Mouse (Mus musculus) skeletal muscle tissue, adult 2 months (tissue): Measurements from ENCODE around the gene Crtc1.

Experiments
- DNase-seq: peaks from one replicate; pipeline ENCODE4 v3.0.0-alpha.2; 2012; ENCODE audit warnings: low read depth, low spot score

Crtc1 gene

DNA sequence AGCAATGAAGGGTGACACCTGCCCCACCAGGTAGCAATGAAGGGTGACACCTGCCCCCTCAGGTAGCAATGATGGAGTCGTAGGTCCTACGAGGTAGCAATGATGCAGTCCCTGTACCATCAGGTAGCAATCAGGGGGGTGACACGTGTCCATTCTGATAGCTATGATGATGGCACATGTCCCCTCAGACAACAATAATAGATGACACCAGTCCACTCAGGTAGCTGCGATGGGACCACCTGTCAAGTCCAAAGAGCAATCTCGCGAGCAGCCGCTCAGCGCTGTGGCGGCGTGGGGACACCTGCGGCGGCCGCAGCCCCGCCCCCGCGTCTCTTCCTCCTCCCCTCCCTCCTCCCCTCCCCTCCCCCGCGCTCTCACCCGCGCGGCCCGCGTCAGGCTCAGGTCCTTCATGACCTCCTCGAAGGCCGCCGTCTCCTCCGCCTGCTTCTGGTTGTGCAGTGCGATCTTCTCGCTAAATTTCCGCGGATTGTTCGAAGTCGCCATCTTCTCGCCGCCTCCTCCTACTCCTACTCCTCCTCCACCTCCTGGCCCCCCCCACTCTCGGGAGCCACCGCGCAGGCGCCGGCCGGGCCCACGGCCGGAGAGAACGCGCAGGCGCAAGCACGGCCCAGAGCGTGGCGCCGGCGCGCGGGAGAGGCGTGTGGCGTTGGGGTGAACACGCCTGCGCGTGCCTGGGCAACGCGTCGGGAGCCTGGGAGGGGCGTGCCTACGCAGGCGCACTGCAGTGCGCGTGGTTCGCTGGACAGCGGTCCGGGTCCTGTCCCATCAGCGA, at the start of gene Crtc1:
TSS of gene Crtc1 (minus strand) at position 525 of the 793 bp plus-strand sequence.
- peak; percentile 97 for DNase-seq

DNA sequence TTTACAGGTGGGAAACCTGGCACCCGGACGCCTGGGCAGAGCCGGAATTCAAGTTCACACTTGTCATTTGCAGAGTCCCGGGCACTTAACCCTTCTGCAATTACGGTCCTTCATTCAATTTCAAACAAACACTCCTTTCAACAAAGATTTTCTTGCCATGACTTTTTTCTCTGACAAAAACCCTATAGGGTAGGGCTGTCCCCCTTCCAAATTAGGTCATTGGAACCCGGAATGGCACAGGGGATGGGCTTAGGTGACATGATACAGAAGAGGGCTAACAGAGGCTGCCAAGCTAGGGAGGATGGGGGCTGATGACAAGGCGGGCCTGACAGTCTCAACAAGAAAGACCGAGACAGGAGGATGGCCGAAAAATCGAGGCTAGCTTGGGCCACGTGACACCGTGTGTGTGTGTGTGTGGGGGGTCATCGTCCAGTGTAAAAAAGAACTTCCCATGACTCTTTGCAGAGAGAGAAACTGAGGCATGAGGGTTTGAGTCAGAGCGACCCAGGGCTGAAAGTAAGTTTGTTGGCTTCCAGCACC, 49.6 kb upstream of the Crtc1 start:
- no peak for DNase-seq

DNA sequence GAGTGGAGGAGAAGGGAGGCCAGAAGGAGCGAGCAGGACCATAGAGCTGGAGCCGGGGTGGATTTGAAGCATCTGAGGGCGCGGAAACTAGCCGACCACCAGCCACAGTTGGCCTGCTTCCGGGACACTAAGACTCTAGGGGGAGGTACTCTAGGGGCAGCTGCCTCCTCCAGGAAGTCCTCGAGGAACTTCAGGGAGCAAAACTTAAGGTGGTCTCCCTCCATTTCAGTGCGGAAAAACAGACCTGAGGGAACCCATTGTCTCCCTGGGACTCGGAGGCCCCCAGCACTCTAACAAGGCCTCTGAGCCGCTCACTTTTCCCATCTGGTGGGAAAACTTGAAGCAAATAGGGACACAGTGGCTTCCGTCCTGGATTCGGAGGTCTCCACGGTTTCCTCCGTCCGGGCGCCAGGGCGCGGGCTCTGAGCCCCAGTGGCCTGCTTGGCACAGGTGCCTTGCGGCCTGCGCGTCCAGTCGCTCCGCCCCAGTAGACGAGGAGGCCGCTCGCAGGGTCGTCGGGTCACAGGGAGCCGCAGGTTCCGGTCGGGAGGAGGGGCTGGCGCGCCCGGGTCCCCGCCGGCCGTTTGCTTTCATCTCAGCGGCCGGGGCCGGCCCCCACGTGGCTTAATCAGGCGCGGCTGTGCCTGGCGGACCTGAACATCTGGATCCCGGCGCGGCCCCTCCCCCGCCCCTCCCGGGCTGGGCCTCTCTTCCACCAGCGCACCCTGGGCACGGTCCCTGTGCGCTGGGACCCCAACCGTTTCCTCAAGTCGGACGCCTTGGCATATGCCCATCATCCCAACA, 48.8 kb upstream of the Crtc1 start:
- no peak for DNase-seq

DNA sequence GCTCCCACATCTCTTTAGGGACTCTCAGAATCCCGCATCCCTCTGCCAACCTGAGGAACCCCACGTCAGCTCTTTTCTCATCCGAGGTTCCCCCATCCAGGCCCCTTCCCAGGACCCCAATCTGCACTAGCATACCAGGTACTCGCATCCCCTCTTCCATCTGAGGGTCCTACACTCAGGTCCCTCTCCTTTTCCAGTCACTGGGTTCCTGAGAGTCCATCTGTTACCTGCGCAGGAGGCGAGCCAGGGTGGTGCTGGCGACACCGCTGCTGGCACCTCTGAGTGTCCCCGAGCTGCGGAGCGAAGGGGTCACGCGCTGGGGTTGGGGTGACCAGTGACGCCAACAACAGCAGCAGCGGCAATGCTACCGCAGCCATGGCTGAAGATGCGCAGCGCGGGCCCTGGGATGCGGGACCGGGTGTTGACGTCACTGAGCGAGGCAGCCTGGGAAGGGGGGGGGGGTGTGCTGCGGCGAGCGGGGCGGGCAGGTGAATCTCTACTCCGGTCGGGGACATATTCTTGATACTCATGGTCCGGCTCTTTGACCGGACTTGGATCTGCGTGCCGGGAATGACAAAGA, 47.7 kb upstream of the Crtc1 start, which contains the start of gene Tmem59l:
TSS of gene Tmem59l (minus strand) at position 418 of the 580 bp plus-strand sequence.
- DNase-seq: no peak

DNA sequence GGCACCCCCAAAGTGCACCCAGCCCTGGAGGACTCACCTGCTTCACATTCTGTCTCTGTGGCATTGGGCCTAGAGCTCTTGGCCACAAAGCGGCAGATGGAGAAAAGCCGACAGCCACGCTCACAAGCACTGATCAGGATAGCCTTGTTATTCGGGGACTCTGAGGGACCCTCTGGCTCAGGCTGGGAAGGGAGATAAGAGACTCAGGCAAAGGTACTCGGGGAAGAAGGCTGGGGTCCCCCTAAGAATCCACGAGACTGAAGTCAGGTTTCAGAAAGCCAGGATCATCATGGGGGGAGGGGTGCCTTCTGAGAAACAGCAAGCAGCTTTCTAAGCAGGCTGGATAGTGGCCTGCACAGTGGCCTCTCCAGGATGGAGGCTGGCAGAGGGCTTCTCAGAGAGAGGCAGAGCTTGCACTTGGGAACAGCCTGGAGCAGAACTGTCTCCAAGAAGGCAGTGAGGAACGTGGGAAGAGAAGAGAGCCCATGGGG, 46.9 kb upstream of the Crtc1 start:
- no peak for DNase-seq

DNA sequence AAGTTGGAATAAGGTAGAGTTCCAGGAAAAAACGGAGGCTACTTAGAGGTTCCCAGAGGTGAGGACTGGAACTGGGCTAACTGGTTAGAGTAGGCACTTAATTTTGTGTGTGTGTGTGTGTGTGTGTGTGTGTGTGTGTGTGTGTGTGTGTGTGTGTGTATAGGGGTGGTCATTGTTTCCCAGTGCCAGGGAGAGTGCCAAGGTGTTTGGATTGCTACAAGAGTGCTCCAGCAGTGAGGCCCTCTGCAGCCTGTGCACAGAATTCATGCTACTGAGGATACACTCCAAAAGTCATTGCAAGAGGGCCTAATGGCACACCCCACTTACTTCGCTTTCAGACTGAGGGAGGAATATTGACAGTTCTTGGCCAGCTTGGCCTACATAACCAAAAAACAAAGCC, 43.6 kb upstream of the Crtc1 start:
- DNase-seq: no peak

DNA sequence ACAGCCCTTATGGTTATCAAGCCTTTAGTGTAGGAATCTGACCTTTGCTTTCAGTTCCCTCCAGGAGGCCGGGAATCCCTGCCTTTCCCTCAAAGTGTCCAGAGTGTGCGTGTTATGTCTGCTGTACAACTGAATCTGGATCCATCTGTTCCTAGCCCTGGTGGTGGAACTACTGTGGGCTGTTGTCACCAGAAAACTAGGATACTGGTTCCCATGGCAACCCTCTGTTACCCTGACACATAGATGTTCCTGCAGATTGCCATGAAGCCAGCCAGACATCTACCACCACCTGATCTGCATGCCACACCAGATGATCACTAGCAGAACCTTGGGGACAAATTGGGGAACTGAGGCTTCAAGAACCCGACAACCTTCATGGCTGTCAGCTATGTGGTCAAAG, 42.5 kb upstream of the Crtc1 start:
- DNase-seq: no peak

DNA sequence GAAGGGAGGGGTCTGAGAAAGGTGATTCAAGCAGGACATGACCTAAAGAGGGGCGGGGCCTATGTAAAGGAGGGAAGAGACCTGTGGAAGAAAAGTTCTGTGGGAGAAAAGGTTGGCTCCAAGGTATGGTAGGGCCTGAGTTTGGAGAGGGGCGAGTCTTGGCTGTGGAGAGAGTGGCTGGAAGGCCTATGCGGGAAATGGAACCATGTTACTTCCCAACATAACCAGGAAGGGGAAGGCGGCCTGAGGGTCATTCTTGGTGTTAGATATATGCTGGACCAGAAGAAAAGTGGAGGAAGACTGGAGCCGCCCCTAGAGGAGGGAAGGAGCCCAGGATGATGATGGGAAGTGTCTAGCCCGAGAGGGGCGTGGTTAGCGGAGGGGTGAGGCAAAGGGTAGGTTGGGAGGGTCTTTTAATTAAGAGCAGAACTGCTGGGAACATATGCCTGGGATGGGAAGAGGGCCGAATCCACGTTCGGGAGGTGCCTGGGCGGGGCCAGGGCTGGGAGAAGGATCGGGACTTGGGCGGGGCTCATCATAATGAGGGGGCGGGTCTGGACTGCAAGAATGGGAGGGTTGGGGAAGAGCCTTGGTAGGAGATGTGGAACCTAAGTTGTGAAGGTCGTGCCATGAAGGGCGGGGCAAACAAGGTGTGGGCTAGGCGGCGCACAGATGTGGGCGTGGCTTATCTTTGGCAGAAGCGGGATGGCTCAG, 38.0 kb upstream of the Crtc1 start:
- DNase-seq: no peak

DNA sequence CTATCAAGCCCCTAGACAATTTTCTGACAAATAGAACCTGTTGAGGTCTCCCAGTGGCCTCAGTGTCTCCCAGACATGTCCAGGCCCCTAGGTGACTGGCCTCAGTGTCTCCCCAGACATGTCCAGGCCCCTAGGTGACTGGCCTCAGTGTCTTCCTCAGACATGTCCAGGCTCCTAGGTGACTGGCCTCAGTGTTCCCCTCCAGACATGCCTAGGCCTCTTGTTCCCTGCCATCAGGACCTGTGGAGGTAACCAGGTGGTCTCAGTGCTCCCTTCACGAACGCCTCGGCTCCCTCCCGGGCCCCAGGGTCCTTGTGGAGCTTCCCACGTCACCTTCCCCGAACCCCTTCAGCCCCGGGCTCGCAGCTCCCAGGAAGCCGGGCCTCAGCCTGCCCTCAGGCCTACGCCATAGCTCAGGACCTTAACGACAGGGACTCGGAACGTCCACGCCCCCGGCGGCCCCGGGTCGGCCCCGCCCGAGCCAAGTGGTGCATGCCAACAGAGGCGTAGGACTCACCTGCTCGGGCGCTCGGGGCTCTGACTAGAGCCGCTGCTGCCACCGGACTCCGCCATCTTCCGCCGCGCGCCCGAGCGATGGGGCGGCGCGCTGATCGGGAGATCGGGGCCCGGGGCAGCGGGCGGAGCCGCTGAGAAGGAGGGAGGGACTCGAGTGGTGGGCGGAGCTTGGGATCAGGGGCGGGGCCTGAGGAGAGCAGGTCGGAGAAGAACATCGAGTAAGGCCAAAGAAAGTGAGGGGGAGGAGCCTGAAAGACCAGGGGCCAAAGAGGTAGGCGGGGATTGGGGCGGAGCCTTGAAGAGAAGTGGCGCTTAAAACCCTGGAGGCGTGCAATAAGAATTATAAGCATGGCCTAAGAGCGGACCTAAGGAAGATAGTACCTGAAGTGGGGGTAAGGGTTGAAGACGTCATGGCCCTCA, 37.2 kb upstream of the Crtc1 start, which contains the start of gene Klhl26:
TSS of gene Klhl26 (minus strand) at position 636 of the 936 bp plus-strand sequence.
- DNase-seq: peak; percentile 91

DNA sequence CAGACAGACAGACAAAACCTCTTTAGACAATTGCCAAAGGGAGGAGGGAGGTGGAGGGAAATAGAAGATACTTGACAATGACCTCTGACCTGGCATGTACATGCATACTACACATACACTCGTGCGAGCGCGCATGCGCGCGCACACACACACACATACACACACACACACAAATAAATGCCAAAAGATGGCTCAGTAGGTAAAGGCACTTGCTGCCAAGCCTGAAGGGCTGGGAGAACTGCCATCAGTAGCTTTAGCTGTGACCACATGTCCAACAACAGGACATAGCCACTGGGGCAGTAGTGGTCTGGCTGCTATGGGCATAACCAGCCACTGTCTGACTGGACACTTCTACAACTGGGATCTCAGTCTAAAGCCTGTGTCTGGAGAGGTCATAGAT, 32.5 kb upstream of the Crtc1 start:
- DNase-seq: no peak

DNA sequence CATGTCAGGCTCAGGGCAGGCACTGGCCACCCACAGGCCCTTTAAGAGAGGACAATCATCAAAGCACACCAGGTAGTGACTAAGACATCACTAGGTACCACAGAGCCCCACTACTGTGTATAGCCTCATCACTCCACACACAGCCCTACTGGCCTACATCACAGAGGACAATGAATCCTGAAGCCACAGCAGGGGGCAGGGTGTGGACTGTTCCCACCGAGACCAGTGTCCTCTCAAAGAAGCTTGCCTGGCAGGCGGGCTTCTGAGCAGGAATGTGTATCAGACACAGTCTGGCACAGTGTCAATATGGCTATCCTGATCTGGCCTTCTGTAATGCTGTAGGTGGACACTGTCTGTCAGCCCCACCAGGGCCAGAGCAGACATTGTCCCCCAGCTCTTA, 30.6 kb upstream of the Crtc1 start:
- DNase-seq: no peak

DNA sequence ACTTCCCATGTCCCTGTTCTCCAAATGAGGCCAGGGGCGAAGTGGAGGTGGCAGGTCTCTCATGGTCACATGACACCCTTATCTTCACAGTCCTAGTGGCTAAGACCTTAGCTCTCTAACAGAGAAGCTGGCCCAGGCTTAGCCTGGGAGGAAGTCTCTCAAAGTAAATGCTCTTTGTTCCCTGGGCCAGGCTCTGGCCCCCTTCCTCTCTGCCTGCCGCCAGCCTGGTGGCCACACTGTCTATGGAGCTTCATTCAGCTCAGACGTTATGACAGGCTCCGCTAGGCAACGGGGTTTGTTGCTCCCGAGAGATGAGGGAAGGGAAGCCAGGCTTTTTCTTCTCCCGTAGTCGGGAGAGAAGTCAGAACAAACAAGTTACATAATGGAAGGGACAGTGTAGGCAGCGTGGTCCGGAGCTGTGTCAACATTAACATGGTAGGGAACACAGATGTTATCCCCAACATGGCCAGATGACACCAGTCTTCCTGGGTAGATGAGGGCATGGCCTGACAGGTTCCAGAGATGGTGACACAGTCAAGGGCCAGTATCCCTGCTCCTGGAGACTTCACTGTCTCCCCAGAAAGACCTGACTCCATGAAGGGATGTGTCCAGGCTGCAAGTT, 30.0 kb upstream of the Crtc1 start:
- DNase-seq: peak; percentile 62

DNA sequence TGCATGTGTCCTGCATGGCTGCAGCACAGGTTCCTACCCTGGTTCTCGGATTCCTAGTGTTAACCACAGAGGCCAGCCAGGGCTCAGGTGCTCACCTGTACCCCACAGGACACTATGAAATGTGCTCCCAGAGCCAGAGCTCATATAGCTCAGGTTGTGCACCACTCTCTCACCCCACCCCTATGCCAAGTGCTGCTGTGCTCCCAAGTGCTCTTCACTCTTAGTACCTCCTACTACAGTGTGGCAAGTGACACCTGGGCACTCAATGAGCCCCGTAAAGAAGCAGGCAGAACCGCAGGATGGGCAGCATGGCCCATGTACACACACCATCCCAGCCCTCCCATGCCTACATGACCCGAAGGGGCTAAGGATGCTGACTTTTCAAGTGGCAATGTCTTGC, 29.4 kb upstream of the Crtc1 start:
- no peak for DNase-seq

DNA sequence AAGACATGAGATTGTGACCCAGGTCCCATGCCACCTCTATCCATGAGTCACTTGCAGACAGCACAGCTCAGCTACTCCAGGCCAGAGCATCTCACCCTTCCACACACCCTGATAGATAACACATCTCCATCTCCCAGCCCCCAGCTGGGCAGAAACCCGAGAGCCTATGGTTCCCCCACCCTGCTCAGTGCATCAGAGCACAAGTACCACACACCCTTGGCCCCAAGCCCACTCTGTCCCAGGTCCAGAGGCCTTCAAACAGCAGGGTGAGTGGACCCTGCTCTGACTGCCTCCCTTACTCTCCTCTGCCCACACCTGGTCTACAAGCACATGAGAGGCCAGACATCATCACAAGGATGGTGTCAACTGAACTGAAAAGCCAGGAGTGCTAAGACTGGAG, 28.5 kb upstream of the Crtc1 start:
- DNase-seq: no peak

DNA sequence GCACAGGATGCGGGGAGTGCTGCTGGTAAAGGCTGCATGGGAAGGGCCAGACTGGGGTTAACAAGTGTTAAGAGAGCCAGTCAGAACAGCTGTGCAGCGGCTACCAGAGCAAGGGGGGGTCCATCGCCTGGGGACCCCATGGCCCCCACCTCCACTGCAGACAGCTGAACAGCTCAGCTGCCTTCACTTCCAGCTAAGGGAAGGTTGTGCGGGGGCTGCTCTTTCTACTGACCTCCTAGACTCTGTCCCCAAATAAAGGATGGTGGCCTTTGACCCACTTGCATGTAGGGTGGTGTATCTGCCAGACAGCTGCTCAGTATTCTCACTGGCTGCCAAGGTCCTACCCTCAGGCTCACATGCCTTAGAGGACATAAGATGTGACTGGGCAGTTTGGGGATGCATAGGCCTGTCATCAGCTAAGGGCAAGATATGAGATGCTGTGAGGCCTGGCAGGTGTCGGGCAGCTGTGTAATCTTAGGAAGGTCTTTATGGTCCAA, 27.9 kb upstream of the Crtc1 start:
- DNase-seq: no peak

DNA sequence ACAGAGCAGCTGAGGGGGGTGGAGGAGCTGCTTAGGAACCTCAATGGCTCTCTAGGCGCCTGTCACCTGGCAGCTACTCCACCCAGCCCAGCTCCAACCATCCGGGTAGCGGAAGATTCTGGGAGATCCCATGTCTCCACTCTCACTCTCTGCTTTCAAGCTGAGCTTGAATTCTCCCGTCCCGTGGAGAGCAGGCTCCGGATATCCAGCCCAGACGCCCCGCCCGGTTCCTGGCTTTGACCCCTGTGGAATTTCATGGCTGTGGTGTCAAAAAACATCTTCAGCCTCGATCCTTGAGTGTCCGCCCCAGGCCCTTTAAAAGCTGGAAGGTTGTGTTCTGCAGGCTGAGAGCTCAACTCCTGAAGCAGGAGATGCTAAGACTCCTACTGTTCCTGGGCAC, 27.4 kb upstream of the Crtc1 start:
- peak; percentile 54 for DNase-seq

DNA sequence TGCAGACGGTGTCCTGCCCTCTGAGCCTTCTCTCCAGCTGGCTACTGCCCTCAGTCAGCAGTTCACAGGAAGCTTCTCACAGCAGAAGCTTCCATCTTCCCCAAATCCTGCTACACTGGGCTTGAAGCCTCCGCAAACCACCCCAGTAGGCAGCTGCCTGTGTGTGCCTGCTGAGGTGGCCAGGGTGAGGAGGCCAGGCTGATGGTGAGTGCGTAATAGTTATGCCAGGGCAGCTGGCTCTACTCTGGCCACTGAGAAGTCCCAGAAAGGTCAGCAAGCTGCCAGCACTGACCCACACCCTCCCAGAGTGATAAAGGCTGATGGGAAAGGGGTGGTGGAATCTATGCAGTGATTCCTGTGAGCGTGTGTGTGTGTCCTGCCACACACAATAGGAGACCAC, 26.9 kb upstream of the Crtc1 start:
- no peak for DNase-seq

DNA sequence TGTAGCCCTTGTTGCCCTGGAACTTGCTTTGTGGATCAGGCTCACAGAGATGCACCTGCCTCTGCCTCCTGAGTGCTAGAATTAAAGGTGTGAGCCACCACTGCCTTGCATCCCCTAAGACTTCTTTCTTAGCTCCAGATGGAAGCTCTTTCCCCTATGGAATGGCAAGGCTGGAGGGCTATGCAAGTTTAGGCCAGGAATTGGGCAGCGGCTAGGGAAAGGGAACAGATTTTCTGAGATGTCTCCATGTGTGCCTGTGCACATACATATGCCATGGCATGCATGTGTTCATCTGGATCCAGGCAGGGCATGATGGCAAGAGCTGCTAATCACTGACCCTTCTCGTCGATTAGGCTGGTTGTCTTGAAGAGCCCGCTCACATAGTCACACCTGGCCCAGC, 26.3 kb upstream of the Crtc1 start:
- DNase-seq: no peak

DNA sequence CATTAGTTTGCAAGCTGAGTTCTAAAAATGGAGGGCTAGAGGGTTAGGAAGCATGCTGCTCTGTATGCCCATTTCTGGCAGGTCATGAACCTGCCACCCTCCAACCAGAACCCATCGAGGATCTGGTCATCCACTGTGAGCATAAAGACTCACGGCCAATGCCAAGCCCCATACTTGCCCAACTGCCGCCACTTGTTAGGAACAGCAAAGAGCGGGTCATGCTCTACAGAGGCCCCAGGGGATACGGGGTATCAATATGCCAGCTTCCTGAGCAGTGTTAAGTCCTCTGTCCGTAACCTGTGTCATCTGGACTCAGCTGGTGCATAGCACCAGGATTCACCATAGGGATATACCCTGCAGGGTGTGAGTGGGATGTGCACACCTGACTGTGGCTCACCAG, 24.8 kb upstream of the Crtc1 start:
- no peak for DNase-seq

DNA sequence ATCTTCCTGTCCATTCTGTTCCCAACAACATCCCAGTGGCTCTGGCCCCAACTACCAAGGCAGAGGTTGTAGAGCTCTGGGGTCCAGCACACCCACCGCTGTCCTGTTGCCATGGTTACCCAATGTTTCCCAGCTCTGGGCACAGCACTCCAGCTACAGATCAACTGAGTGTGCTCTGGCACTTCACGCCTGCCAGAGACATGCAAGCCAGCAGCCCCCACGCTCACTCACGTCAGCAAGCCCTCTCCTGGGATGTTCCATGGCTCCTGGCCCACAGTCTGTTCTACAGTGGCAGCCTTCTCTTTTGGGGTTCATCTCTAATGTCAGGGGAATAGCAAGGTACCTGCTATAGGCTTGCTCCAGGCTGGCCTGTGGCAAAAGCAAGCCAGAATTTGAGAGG, 23.9 kb upstream of the Crtc1 start:
- DNase-seq: no peak
